Mouse (Mus musculus): ENCODE measurements around the gene Cldn3. TPM values are rescaled to one million over a fixed set of nuclear protein-coding genes. Genes with fewer than 3 reads are reported as not detected.

The Cldn3 gene
- polyA plus RNA-seq, 1 experiment from 2014 or later: 7.6 TPM

DNA sequence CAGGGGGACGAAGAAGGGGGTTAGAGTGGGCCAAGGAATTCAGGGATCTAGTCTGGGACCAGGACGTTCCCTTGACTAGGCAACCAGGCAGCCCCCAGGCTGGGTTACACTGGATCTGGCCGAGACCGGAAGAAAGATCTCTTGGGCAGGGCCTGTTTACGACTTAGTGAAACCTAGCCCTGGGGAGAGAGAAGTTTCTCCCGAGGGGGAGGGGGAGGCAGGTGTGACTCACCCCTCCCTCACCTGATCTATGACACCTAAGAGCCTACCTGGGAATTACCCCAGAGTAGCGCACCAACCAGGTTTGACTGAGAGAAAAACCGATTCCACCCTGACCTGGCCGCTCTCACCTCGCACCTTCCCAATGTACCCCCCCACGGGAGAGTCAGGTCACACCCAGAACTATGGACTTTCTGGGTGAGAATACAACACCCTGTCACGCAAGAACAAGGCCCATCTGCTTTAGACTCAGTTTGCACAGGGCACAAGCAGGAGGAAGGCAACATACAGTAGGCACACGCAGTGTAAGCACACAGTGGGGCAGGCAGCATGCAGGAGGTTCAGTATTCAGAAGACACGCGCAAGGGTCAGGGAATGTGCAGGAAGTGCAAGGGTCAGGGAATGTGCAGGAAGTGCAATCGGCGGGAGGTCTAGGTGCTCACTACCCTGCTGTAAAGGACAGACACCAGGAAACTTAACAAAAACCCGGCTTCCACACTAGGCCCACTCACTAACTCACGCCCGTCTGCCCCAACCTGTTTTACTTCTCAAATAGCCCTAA lies 18.7 kb upstream of the Cldn3 start:
- DNase-seq (ENCODE audit: low spot score): no peak
- no peaks in the 10 kb centered on the region for H3K36me3 ChIP-seq (replicated peaks; ENCODE audit: control insufficient read depth, insufficient read depth, low read depth, low read length)
- no peak overlapping the region for H3K4me2 ChIP-seq (ENCODE audit: low read depth, low read length)
- ATAC-seq (replicated peaks; ENCODE audit: insufficient number of reproducible peaks, low FRiP score, low TSS enrichment, low read depth): no peak
- no peak overlapping the region for H3K9ac ChIP-seq (replicated peaks; ENCODE audit: low read length)
- no peaks in the 10 kb centered on the region for H3K27me3 ChIP-seq (ENCODE audit: control insufficient read depth, insufficient read depth, low read length)
- no peak overlapping the region for H3K27ac ChIP-seq (replicated peaks; ENCODE audit: low read depth, low read length)
- H3K9me3 ChIP-seq (replicated peaks; ENCODE audit: control insufficient read depth, low read length): no peaks in the 10 kb centered on the region
- H3K4me3 ChIP-seq (ENCODE audit: low read depth, low read length): no peak overlapping the region
- no peaks in the 10 kb centered on the region; the same call in 1 of the 2 replicates for H3K4me1 ChIP-seq (ENCODE audit: control insufficient read depth, insufficient read depth, low read length)
- 60% methylated on average over 20 of the region's 20 CpGs for WGBS

- 70% methylated on average over 8 of the region's 8 CpGs for WGBS
- DNase-seq (ENCODE audit: low spot score): no peak
- ATAC-seq (replicated peaks; ENCODE audit: insufficient number of reproducible peaks, low FRiP score, low TSS enrichment, low read depth): no peak
Measured at GRCm38 (mm10) chr5:134970671-134971070, 15.3 kb upstream of the Cldn3 start.

GRCm38 (mm10) chr5:134973081-134973480 lies 12.9 kb upstream of the Cldn3 start:
- no peaks in the 10 kb centered on the region for H3K9me3 ChIP-seq (replicated peaks; ENCODE audit: control insufficient read depth, low read length)
- no peak overlapping the region for H3K4me2 ChIP-seq (ENCODE audit: low read depth, low read length)
- H3K4me3 ChIP-seq (ENCODE audit: low read depth, low read length): no peak overlapping the region
- H3K9ac ChIP-seq (replicated peaks; ENCODE audit: low read length): no peak overlapping the region
- H3K27me3 ChIP-seq (ENCODE audit: control insufficient read depth, insufficient read depth, low read length): no peaks in the 10 kb centered on the region
- no peaks in the 10 kb centered on the region for H3K4me1 ChIP-seq (ENCODE audit: control insufficient read depth, insufficient read depth, low read length)
- no peak for DNase-seq (ENCODE audit: low spot score)
- no peak for ATAC-seq (replicated peaks; ENCODE audit: insufficient number of reproducible peaks, low FRiP score, low TSS enrichment, low read depth)
- no peak overlapping the region for H3K27ac ChIP-seq (replicated peaks; ENCODE audit: low read depth, low read length)
- no peaks in the 10 kb centered on the region for H3K36me3 ChIP-seq (replicated peaks; ENCODE audit: control insufficient read depth, insufficient read depth, low read depth, low read length)

More at GRCm38 (mm10) chr5:134970671-134971070, 15.3 kb upstream of the Cldn3 start:
- no peak overlapping the region for H3K4me2 ChIP-seq (ENCODE audit: low read depth, low read length)
- no peak overlapping the region for H3K4me3 ChIP-seq (ENCODE audit: low read depth, low read length)
- no peak overlapping the region for H3K27ac ChIP-seq (replicated peaks; ENCODE audit: low read depth, low read length)
- no peaks in the 10 kb centered on the region; the same call in 1 of the 2 replicates for H3K4me1 ChIP-seq (ENCODE audit: control insufficient read depth, insufficient read depth, low read length)
- no peaks in the 10 kb centered on the region for H3K36me3 ChIP-seq (replicated peaks; ENCODE audit: control insufficient read depth, insufficient read depth, low read depth, low read length)
- H3K27me3 ChIP-seq (ENCODE audit: control insufficient read depth, insufficient read depth, low read length): no peaks in the 10 kb centered on the region
- H3K9ac ChIP-seq (replicated peaks; ENCODE audit: low read length): no peak overlapping the region
- H3K9me3 ChIP-seq (replicated peaks; ENCODE audit: control insufficient read depth, low read length): no peaks in the 10 kb centered on the region

GRCm38 (mm10) chr5:134973526-134973925 lies 12.5 kb upstream of the Cldn3 start:
- H3K27ac ChIP-seq (replicated peaks; ENCODE audit: low read depth, low read length): no peak overlapping the region

DNA sequence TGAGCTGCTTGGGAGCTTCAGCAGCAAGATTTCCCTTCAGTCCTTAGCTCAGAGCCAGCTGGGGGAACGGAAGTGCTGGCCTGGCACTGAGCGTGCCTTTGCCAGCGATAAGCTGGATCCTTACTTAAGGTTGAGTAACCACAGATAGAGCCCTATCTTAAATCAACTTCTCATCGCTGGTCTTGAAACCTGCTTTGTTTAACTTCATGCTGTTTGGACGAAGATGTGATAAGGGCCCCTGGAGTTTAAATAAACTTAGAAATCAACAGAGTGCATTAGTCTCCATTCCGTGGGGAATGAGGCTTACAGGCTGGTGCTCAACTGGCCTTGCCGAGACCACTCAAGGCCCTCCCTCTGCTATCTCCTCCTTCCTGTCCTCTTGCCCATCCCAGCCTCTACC lies 11.7 kb upstream of the Cldn3 start:
- no peak overlapping the region for H3K27ac ChIP-seq (replicated peaks; ENCODE audit: low read depth, low read length)
- 61% methylated on average over 7 of the region's 7 CpGs for WGBS
- DNase-seq (ENCODE audit: low spot score): no peak

More at GRCm38 (mm10) chr5:134973526-134973925, 12.5 kb upstream of the Cldn3 start:
- Histone ChIP-seq H3K36me3 (replicated peaks; ENCODE audit: control insufficient read depth, insufficient read depth, low read depth, low read length) (no peaks in the 10 kb centered on the region), H3K4me1 (ENCODE audit: control insufficient read depth, insufficient read depth, low read length) (no peaks in the 10 kb centered on the region), H3K27me3 (ENCODE audit: control insufficient read depth, insufficient read depth, low read length) (no peaks in the 10 kb centered on the region), H3K4me2 (ENCODE audit: low read depth, low read length) (no peak overlapping the region), H3K4me3 (ENCODE audit: low read depth, low read length) (no peak overlapping the region), H3K9me3 (replicated peaks; ENCODE audit: control insufficient read depth, low read length) (no peaks in the 10 kb centered on the region), H3K9ac (replicated peaks; ENCODE audit: low read length) (no peak overlapping the region)
- no peak for DNase-seq (ENCODE audit: low spot score)
- no peak for ATAC-seq (replicated peaks; ENCODE audit: insufficient number of reproducible peaks, low FRiP score, low TSS enrichment, low read depth)
- 83% methylated on average over 7 of the region's 7 CpGs for WGBS

DNA sequence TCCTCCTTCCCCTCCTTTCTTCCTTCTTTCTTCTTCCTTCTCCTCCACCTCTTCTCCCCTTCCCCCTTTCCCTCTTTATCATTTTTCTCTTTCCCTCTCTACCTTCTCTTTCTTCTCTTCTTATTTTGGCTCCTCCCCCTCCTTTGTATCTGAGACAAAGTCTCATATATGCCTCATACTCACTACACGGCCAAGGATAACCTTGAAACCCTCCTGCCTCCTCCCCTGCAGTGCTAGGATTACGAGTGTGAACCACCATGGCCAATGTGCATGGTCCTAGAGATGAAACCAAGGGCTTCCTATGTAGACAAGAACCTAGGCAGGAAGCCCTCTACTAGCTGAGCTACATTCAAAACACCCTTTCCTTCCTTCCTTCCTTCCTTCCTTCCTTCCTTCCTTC lies 11.1 kb upstream of the Cldn3 start:
- no peaks in the 10 kb centered on the region for H3K27me3 ChIP-seq (ENCODE audit: control insufficient read depth, insufficient read depth, low read length)
- DNase-seq (ENCODE audit: low spot score) (no peak), ATAC-seq (replicated peaks; ENCODE audit: insufficient number of reproducible peaks, low FRiP score, low TSS enrichment, low read depth) (no peak)
- H3K9me3 ChIP-seq (replicated peaks; ENCODE audit: control insufficient read depth, low read length): no peaks in the 10 kb centered on the region
- 67% methylated on average over 2 of the region's 2 CpGs for WGBS
- no peak overlapping the region for H3K9ac ChIP-seq (replicated peaks; ENCODE audit: low read length)
- H3K4me2 ChIP-seq (ENCODE audit: low read depth, low read length): no peak overlapping the region
- H3K4me3 ChIP-seq (ENCODE audit: low read depth, low read length): no peak overlapping the region
- H3K4me1 ChIP-seq (ENCODE audit: control insufficient read depth, insufficient read depth, low read length): no peaks in the 10 kb centered on the region
- H3K27ac ChIP-seq (replicated peaks; ENCODE audit: low read depth, low read length): no peak overlapping the region
- H3K36me3 ChIP-seq (replicated peaks; ENCODE audit: control insufficient read depth, insufficient read depth, low read depth, low read length): no peaks in the 10 kb centered on the region

More for the DNA sequence above, 11.7 kb upstream of the Cldn3 start:
- Histone ChIP-seq H3K9me3 (replicated peaks; ENCODE audit: control insufficient read depth, low read length) (no peaks in the 10 kb centered on the region), H3K36me3 (replicated peaks; ENCODE audit: control insufficient read depth, insufficient read depth, low read depth, low read length) (no peaks in the 10 kb centered on the region), H3K4me1 (ENCODE audit: control insufficient read depth, insufficient read depth, low read length) (no peaks in the 10 kb centered on the region), H3K4me2 (ENCODE audit: low read depth, low read length) (no peak overlapping the region), H3K9ac (replicated peaks; ENCODE audit: low read length) (no peak overlapping the region), H3K27me3 (ENCODE audit: control insufficient read depth, insufficient read depth, low read length) (no peaks in the 10 kb centered on the region), H3K4me3 (ENCODE audit: low read depth, low read length) (no peak overlapping the region)
- no peak for ATAC-seq (replicated peaks; ENCODE audit: insufficient number of reproducible peaks, low FRiP score, low TSS enrichment, low read depth)

- Histone ChIP-seq H3K4me2 (ENCODE audit: low read depth, low read length) (no peak overlapping the region), H3K27me3 (ENCODE audit: control insufficient read depth, insufficient read depth, low read length) (no peaks in the 10 kb centered on the region), H3K4me3 (ENCODE audit: low read depth, low read length) (no peak overlapping the region), H3K36me3 (replicated peaks; ENCODE audit: control insufficient read depth, insufficient read depth, low read depth, low read length) (no peaks in the 10 kb centered on the region), H3K27ac (replicated peaks; ENCODE audit: low read depth, low read length) (no peak overlapping the region), H3K9ac (replicated peaks; ENCODE audit: low read length) (no peak overlapping the region), H3K4me1 (ENCODE audit: control insufficient read depth, insufficient read depth, low read length) (no peaks in the 10 kb centered on the region), H3K9me3 (replicated peaks; ENCODE audit: control insufficient read depth, low read length) (no peaks in the 10 kb centered on the region)
- no peak for ATAC-seq (replicated peaks; ENCODE audit: insufficient number of reproducible peaks, low FRiP score, low TSS enrichment, low read depth)
- no peak for DNase-seq (ENCODE audit: low spot score)
- 85% methylated on average over 2 of the region's 2 CpGs for WGBS
Measured at GRCm38 (mm10) chr5:134976164-134976563, 9.8 kb upstream of the Cldn3 start.

DNA sequence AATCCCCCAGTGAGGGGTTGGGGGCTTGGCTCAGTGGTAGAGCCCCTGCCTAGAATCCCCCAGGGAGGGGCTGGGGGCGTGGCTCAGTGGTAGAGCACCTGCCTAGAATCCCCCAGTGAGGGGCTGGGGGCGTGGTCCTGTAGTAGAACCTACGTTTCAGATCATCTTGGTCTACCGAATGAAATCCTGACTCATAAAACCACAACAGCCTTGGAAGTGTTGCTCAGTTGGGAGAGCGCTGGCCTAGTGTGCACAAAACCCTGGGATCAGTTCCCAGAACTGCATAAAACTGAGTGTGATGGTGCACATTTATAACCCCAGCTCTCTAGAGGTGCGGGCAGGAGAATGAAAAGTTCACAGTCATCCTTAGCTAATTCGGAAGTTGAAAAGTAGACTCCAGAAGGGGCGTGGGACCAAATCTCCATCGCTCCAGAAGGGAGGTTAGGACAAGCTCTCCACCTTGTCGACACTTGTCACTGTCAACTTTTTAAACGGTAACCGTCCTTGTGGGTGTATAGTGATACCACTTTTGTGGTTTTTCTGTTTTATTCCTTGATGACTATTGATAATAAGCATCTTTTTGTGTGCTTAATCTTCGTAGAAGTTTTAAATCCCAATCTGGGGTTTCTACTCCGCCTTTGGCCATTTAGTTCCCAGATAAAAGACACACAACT lies 9.3 kb upstream of the Cldn3 start:
- Histone ChIP-seq H3K27me3 (ENCODE audit: control insufficient read depth, insufficient read depth, low read length) (no peaks in the 10 kb centered on the region), H3K4me3 (ENCODE audit: low read depth, low read length) (no peak overlapping the region), H3K4me1 (ENCODE audit: control insufficient read depth, insufficient read depth, low read length) (no peaks in the 10 kb centered on the region), H3K9me3 (replicated peaks; ENCODE audit: control insufficient read depth, low read length) (no peaks in the 10 kb centered on the region), H3K36me3 (replicated peaks; ENCODE audit: control insufficient read depth, insufficient read depth, low read depth, low read length) (no peaks in the 10 kb centered on the region), H3K9ac (replicated peaks; ENCODE audit: low read length) (no peak overlapping the region), H3K4me2 (ENCODE audit: low read depth, low read length) (no peak overlapping the region), H3K27ac (replicated peaks; ENCODE audit: low read depth, low read length) (no peak overlapping the region)
- WGBS: 90% methylated on average over 14 of the region's 14 CpGs
- no peak for DNase-seq (ENCODE audit: low spot score)
- no peak for ATAC-seq (replicated peaks; ENCODE audit: insufficient number of reproducible peaks, low FRiP score, low TSS enrichment, low read depth)

All from embryonic facial prominence, embryonic 11.5 days (tissue).